9 mouse cellular contexts compared by ENCODE assay signal in genomic region chr1:91413536-91413897, GRCm38 (mm10). TPM values are rescaled to one million over a fixed set of nuclear protein-coding genes. Genes with fewer than 3 reads are reported as not detected.
DNase-seq lines count a peak whose midpoint lies in the region; ATAC-seq and TF ChIP-seq lines count a peak whose summit lies in the region.
"Had no signal": no experiment of that assay in that cellular context is flagged by ENCODE, and none has a peak within 500 bp of the region (broad histone marks: within the 10 kb centered on the region; RNA-seq: fewer than 3 reads in every experiment).

No protein-coding gene starts in this region.

- peak overlapping the region; percentile 95 for H3K4me2 ChIP-seq in embryonic facial prominence, embryonic 12.5 days (replicated peaks)
- peak overlapping the region; percentile 95 for H3K4me2 ChIP-seq in midbrain, embryonic 13.5 days (replicated peaks)

- no peaks in the 10 kb centered on the region for H3K9me3 ChIP-seq in embryonic facial prominence, embryonic 12.5 days
- no peaks in the 10 kb centered on the region for H3K9me3 ChIP-seq in midbrain, embryonic 13.5 days

- peak overlapping the region; percentile 7 for H3K9ac ChIP-seq in embryonic facial prominence, embryonic 12.5 days
- H3K9ac ChIP-seq in midbrain, embryonic 13.5 days (replicated peaks) = peak overlapping the region; percentile 74

- 0 out of 2 replicates have a peak, but pooled peaks have one; percentile 3 for ATAC-seq in embryonic facial prominence, embryonic 12.5 days (ENCODE audit: insufficient number of reproducible peaks, insufficient read depth, low FRiP score, low TSS enrichment)
- no peak for ATAC-seq in midbrain, embryonic 13.5 days

- no peak for TF ChIP-seq CTCF in left cerebral cortex, adult 2 months (IDR thresholded peaks at IDR 0.05)

- peak overlapping the region; percentile 71 for H3K27ac ChIP-seq in left cerebral cortex, adult 2 months
- H3K27ac ChIP-seq in embryonic facial prominence, embryonic 12.5 days = peak overlapping the region; percentile 92
- peak overlapping the region; percentile 98 for H3K27ac ChIP-seq in midbrain, embryonic 13.5 days

- no peak for DNase-seq in left cerebral cortex, adult 2 months (ENCODE audit: extremely low spot score in 1 of 2, low spot score in 2 of 2)
- DNase-seq in left cerebral cortex, adult 11 months (ENCODE audit: low spot score) = no peak
- DNase-seq in kidney, adult 18-20 months = peak; percentile 82
- no peak for DNase-seq in cerebellum, adult 11 months
- DNase-seq in left cerebral cortex, adult 8-10 months (ENCODE audit: low spot score in 2 of 2) = no peak
- no peak for DNase-seq in frontal cortex, postnatal 25 days (ENCODE audit: low spot score in 2 of 2)

- under 1% methylated on average over 14 of the region's 14 CpGs for WGBS in embryonic facial prominence, embryonic 12.5 days
- WGBS in midbrain, embryonic 13.5 days = under 1% methylated on average over 14 of the region's 14 CpGs

- H3K36me3 ChIP-seq in embryonic facial prominence, embryonic 12.5 days = no peaks in the 10 kb centered on the region
- peaks cover 20% of the 10 kb centered on the region for H3K36me3 ChIP-seq in midbrain, embryonic 13.5 days

- peaks cover 22% of the 10 kb centered on the region for H3K4me1 ChIP-seq in embryonic facial prominence, embryonic 12.5 days
- peaks cover 61% of the 10 kb centered on the region for H3K4me1 ChIP-seq in midbrain, embryonic 13.5 days (replicated peaks)

- intact Hi-C loops in left cerebral cortex, adult 2 months (cut with DNase I) = no loop called here

- H3K4me3 ChIP-seq in left cerebral cortex, adult 2 months = peak overlapping the region; percentile 84
- H3K4me3 ChIP-seq in embryonic facial prominence, embryonic 12.5 days = peak overlapping the region; percentile 61
- peak overlapping the region; percentile 81 for H3K4me3 ChIP-seq in midbrain, embryonic 13.5 days (replicated peaks)

- H3K27me3 ChIP-seq in embryonic facial prominence, embryonic 12.5 days = 0 out of 2 replicates have a peak, but pooled peaks cover 5% of the 10 kb centered on the region
- no peaks in the 10 kb centered on the region for H3K27me3 ChIP-seq in midbrain, embryonic 13.5 days

RNA-seq across cellular contexts. Expression of gene Hes6, which starts 0.3 kb away (rescaled TPM):
- 10 to 100 TPM; 13.4 to 14.6 TPM for total RNA-seq in left cerebral cortex, adult 2 months (2021)
- polyA plus RNA-seq in embryonic facial prominence, embryonic 12.5 days (2016; fragmentation: Nextera tagmentation; extraction: Ambion mirVana) = 134 and 139 TPM in 2 replicates
- 316 and 357 TPM in 2 replicates for polyA plus RNA-seq in midbrain, embryonic 13.5 days (2015; fragmentation: Nextera tagmentation; extraction: Ambion mirVana)
- total RNA-seq in left cerebral cortex, adult 8-10 months (2022) = 10 to 100 TPM; 17.5 to 22.3 (median 21.8) TPM

RNA-seq across cellular contexts. Expression of gene Ilkap, which starts 14.9 kb away (rescaled TPM):
- 10 to 100 TPM; 59.8 to 64.8 TPM for total RNA-seq in left cerebral cortex, adult 2 months (2021)
- polyA plus RNA-seq in embryonic facial prominence, embryonic 12.5 days (2016; fragmentation: Nextera tagmentation; extraction: Ambion mirVana) = 171 and 174 TPM in 2 replicates
- polyA plus RNA-seq in midbrain, embryonic 13.5 days (2015; fragmentation: Nextera tagmentation; extraction: Ambion mirVana) = 148 and 155 TPM in 2 replicates
- 10 to 100 TPM; 48.1 to 54.9 (median 52.2) TPM for total RNA-seq in left cerebral cortex, adult 8-10 months (2022)

RNA-seq across cellular contexts. Expression of gene Per2, which starts 45.6 kb away (rescaled TPM):
- 10 to 100 TPM; 24.8 to 54.6 TPM for total RNA-seq in left cerebral cortex, adult 2 months (2021)
- 2.5 TPM in 2 replicates for polyA plus RNA-seq in embryonic facial prominence, embryonic 12.5 days (2016; fragmentation: Nextera tagmentation; extraction: Ambion mirVana)
- polyA plus RNA-seq in midbrain, embryonic 13.5 days (2015; fragmentation: Nextera tagmentation; extraction: Ambion mirVana) = 4.4 and 4.7 TPM in 2 replicates
- total RNA-seq in left cerebral cortex, adult 8-10 months (2022) = 10 to 100 TPM; 18.4 to 36.8 (median 25.1) TPM

RNA-seq across cellular contexts. Expression of gene Erfe, which starts 47.3 kb away (rescaled TPM):
- total RNA-seq in left cerebral cortex, adult 2 months (2021) = under 1 TPM; 0.16 to 0.38 TPM
- 1.7 and 1.8 TPM in 2 replicates for polyA plus RNA-seq in embryonic facial prominence, embryonic 12.5 days (2016; fragmentation: Nextera tagmentation; extraction: Ambion mirVana)
- polyA plus RNA-seq in midbrain, embryonic 13.5 days (2015; fragmentation: Nextera tagmentation; extraction: Ambion mirVana) = 0.24 and 0.55 TPM in 2 replicates
- total RNA-seq in left cerebral cortex, adult 8-10 months (2022) = under 1 TPM; 0.21 to 0.78 (median 0.53) TPM
- total RNA-seq: neutrophil, adult 5-6 weeks had no signal
